Mouse (Mus musculus): ENCODE data around the gene Rptor. TPM values are rescaled to one million over a fixed set of nuclear protein-coding genes. Genes with fewer than 3 reads are reported as not detected.

The Rptor gene
- polyA plus RNA-seq, 1 experiment from 2014 or later, result 7.1 TPM

DNA sequence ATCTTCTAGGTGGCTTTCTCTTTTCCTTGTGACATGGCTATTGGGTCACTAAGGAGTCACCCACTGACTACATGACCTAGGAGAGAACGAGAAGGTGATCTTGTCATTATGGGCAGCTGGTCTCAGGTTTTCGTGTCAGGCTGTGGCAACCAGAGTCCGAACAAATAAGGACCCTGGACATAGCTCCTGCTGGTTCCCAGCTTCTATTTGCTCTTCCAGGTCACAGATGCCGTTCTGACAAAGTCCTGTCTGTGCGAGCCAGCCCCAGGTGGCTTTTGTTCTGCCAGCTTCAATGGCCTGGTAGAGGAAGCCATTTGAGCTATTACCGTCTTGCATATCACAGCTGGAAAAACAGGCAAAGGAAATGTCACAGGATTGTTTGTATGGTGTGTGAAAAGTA, 40.4 kb upstream of the Rptor start:
- ATAC-seq (replicated peaks; ENCODE audit: low FRiP score, low read depth) (no peak), DNase-seq (ENCODE audit: low spot score) (no peak)
- Histone ChIP-seq H3K4me1 (replicated peaks; ENCODE audit: insufficient read depth, low read length) (no peaks in the 10 kb centered on the region), H3K36me3 (ENCODE audit: insufficient read depth, low read length) (no peaks in the 10 kb centered on the region), H3K27me3 (ENCODE audit: insufficient read depth, low read length) (0 out of 2 replicates have a peak, but pooled peaks cover 3% of the 10 kb centered on the region), H3K4me3 (replicated peaks; ENCODE audit: low read depth, low read length) (no peak overlapping the region), H3K9me3 (replicated peaks; ENCODE audit: low read length) (no peaks in the 10 kb centered on the region), H3K27ac (no peak overlapping the region), H3K9ac (ENCODE audit: low read depth, low read length) (no peak overlapping the region), H3K4me2 (ENCODE audit: low read length) (no peak overlapping the region)
- no peak for TF ChIP-seq CTCF (IDR thresholded peaks at IDR 0.05; ENCODE audit: low read depth)
- 35% methylated on average over 6 of the region's 6 CpGs for WGBS

DNA sequence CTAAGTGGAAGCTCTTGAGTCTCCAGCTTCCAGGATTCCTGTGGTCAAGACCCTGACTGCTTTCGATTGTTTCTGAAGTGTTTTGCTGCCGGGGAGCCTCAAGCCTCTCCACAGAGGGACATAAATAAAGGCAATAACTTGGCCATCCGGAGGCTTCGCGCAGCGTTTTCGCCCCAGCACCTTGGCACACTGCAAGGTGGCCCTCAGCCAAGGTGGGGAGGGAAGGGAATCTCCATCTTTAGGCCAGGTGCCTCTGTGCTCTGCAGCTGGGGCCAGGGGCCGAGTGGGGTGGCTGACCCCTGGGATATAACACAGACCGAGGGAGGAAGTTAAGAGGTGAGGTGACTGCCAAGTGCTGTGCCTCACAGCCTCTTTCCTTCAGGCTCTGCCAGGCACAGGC, 39.5 kb upstream of the Rptor start:
- ATAC-seq (replicated peaks; ENCODE audit: low FRiP score, low read depth) (no peak), DNase-seq (ENCODE audit: low spot score) (no peak)
- H3K4me1 ChIP-seq (replicated peaks; ENCODE audit: insufficient read depth, low read length), result no peaks in the 10 kb centered on the region
- H3K9ac ChIP-seq (ENCODE audit: low read depth, low read length), result no peak overlapping the region
- no peak overlapping the region for H3K4me2 ChIP-seq (ENCODE audit: low read length)
- TF ChIP-seq CTCF (IDR thresholded peaks at IDR 0.05; ENCODE audit: low read depth), result no peak
- no peak overlapping the region for H3K27ac ChIP-seq
- no peaks in the 10 kb centered on the region for H3K36me3 ChIP-seq (ENCODE audit: insufficient read depth, low read length)
- 21% methylated on average over 9 of the region's 9 CpGs for WGBS
- H3K9me3 ChIP-seq (replicated peaks; ENCODE audit: low read length), result no peaks in the 10 kb centered on the region
- H3K4me3 ChIP-seq (replicated peaks; ENCODE audit: low read depth, low read length), result no peak overlapping the region
- 0 out of 2 replicates have a peak, but pooled peaks cover 3% of the 10 kb centered on the region for H3K27me3 ChIP-seq (ENCODE audit: insufficient read depth, low read length)

DNA sequence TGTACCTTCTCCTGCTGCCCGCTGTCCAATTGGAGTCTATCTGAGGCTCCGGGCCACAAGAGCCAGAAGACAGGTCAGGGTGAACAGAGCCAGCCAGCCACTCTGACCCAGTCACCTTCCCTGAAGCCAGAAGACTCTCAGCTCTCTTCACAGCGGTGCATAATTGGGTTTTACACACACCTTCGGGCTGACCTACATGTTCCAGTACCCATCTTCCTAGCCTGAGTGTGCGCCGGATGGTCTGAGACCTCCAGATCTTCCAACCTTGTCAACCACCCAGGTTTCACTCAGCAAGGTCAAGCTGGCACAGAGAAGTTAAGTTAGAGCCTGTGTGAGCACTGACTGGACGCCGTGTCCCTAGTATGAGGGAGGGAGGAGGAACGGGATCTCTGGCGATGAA, 38.3 kb upstream of the Rptor start:
- Histone ChIP-seq H3K4me1 (replicated peaks; ENCODE audit: insufficient read depth, low read length) (no peaks in the 10 kb centered on the region), H3K36me3 (ENCODE audit: insufficient read depth, low read length) (no peaks in the 10 kb centered on the region), H3K4me3 (replicated peaks; ENCODE audit: low read depth, low read length) (no peak overlapping the region), H3K9ac (ENCODE audit: low read depth, low read length) (no peak overlapping the region), H3K27ac (no peak overlapping the region), H3K9me3 (replicated peaks; ENCODE audit: low read length) (no peaks in the 10 kb centered on the region), H3K4me2 (ENCODE audit: low read length) (no peak overlapping the region), H3K27me3 (ENCODE audit: insufficient read depth, low read length) (0 out of 2 replicates have a peak, but pooled peaks cover 3% of the 10 kb centered on the region)
- no peak for DNase-seq (ENCODE audit: low spot score)
- TF ChIP-seq CTCF (IDR thresholded peaks at IDR 0.05; ENCODE audit: low read depth), result no peak
- ATAC-seq (replicated peaks; ENCODE audit: low FRiP score, low read depth), result no peak
- WGBS, result 87% methylated on average over 10 of the region's 10 CpGs

DNA sequence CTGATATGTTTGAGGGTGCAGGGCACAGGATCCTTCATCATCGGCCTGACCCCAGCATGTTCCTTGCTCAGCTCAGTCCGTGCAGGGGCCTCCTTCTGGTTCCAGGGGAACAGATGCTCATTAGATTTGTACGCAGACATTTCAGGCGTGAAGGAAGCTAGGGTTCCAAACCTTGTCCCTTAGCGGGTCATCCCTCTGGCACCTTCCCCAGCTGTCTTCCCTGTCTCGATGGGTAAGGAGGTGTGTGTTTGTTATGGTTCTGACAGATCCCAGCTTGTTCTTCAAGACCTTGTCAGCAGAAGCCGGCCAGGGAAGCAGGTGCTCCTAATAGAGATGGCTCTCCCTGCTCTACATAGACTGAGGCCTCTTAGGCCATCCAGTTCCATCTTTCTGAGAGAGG, 37.7 kb upstream of the Rptor start:
- H3K27ac ChIP-seq, result no peak overlapping the region
- H3K9ac ChIP-seq (ENCODE audit: low read depth, low read length), result no peak overlapping the region
- H3K4me3 ChIP-seq (replicated peaks; ENCODE audit: low read depth, low read length), result no peak overlapping the region
- WGBS, result 66% methylated on average over 7 of the region's 7 CpGs
- 0 out of 2 replicates have a peak, but pooled peaks cover 3% of the 10 kb centered on the region for H3K27me3 ChIP-seq (ENCODE audit: insufficient read depth, low read length)
- no peaks in the 10 kb centered on the region for H3K4me1 ChIP-seq (replicated peaks; ENCODE audit: insufficient read depth, low read length)
- no peak for ATAC-seq (replicated peaks; ENCODE audit: low FRiP score, low read depth)
- H3K9me3 ChIP-seq (replicated peaks; ENCODE audit: low read length), result no peaks in the 10 kb centered on the region
- no peak for TF ChIP-seq CTCF (IDR thresholded peaks at IDR 0.05; ENCODE audit: low read depth)
- H3K4me2 ChIP-seq (ENCODE audit: low read length), result no peak overlapping the region
- no peak for DNase-seq (ENCODE audit: low spot score)
- H3K36me3 ChIP-seq (ENCODE audit: insufficient read depth, low read length), result no peaks in the 10 kb centered on the region

- no peaks in the 10 kb centered on the region for H3K9me3 ChIP-seq (replicated peaks; ENCODE audit: low read length)
- H3K27me3 ChIP-seq (ENCODE audit: insufficient read depth, low read length), result 0 out of 2 replicates have a peak, but pooled peaks cover 3% of the 10 kb centered on the region
- no peak overlapping the region for H3K27ac ChIP-seq
- DNase-seq (ENCODE audit: low spot score) (no peak), ATAC-seq (replicated peaks; ENCODE audit: low FRiP score, low read depth) (no peak)
- WGBS, result 24% methylated on average over 10 of the region's 10 CpGs
- H3K36me3 ChIP-seq (ENCODE audit: insufficient read depth, low read length), result no peaks in the 10 kb centered on the region
- no peak overlapping the region for H3K9ac ChIP-seq (ENCODE audit: low read depth, low read length)
- no peak for TF ChIP-seq CTCF (IDR thresholded peaks at IDR 0.05; ENCODE audit: low read depth)
- H3K4me1 ChIP-seq (replicated peaks; ENCODE audit: insufficient read depth, low read length), result no peaks in the 10 kb centered on the region
- H3K4me2 ChIP-seq (ENCODE audit: low read length), result no peak overlapping the region
- no peak overlapping the region for H3K4me3 ChIP-seq (replicated peaks; ENCODE audit: low read depth, low read length)
These were observed 37.0 kb upstream of the Rptor start for GRCm38 (mm10) chr11:119565684-119566083.

GRCm38 (mm10) chr11:119566188-119566587, 36.5 kb upstream of the Rptor start:
- no peak overlapping the region for H3K27ac ChIP-seq
- no peak overlapping the region for H3K4me3 ChIP-seq (replicated peaks; ENCODE audit: low read depth, low read length)
- H3K36me3 ChIP-seq (ENCODE audit: insufficient read depth, low read length), result no peaks in the 10 kb centered on the region
- H3K9me3 ChIP-seq (replicated peaks; ENCODE audit: low read length), result no peaks in the 10 kb centered on the region
- ATAC-seq (replicated peaks; ENCODE audit: low FRiP score, low read depth) (0 out of 2 replicates have a peak, but pooled peaks have one; percentile 25), DNase-seq (ENCODE audit: low spot score) (no peak)
- 50% methylated on average over 5 of the region's 5 CpGs for WGBS
- H3K4me2 ChIP-seq (ENCODE audit: low read length), result no peak overlapping the region
- H3K9ac ChIP-seq (ENCODE audit: low read depth, low read length), result no peak overlapping the region
- TF ChIP-seq CTCF (IDR thresholded peaks at IDR 0.05; ENCODE audit: low read depth), result no peak
- H3K4me1 ChIP-seq (replicated peaks; ENCODE audit: insufficient read depth, low read length), result no peaks in the 10 kb centered on the region
- H3K27me3 ChIP-seq (ENCODE audit: insufficient read depth, low read length), result 0 out of 2 replicates have a peak, but pooled peaks cover 3% of the 10 kb centered on the region

All from kidney, postnatal 0 days (tissue).